19 mouse cellular contexts compared by ENCODE assay signal in the genomic region with DNA sequence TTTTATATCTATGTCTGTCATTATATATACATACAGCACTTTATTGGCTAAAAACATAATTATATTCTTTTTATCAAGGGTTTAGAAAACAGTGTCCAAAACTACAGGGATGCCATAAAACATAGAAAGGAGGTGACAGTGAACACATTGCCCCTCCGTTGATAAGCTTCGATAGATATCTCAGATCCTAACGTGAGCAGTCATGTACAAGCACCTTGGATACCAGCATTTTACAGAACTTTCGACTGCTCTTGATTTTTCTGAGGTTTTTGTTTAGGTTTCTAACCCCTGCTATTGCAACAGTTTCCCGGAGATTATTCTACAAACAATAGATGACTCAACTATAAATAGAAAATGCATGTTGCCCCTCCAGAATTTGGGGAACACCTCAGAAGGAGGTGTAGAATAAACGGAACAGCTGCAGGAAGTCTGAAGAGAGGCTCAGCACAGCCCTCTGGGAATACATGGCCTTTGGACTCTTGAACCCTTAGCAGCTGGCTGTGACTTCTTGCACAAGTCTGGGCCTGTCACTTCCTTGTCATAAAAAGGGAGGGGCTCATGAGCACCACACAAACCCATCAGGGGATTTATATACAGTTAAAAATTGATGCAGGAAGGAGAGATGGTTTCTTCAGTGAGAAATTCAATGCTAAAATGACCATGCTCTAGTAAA.
DNase-seq lines count a peak whose midpoint lies in the region; ATAC-seq and TF ChIP-seq lines count a peak whose summit lies in the region.
"Had no signal": no experiment of that assay in that cellular context is flagged by ENCODE, and none has a peak within 500 bp of the region (broad histone marks: within the 10 kb centered on the region; RNA-seq: fewer than 3 reads in every experiment).

No protein-coding gene starts in this region.

- intact Hi-C loops in heart, postnatal 36 days (cut with DNase I) = no loop called here

- no peaks in the 10 kb centered on the region for H3K9me3 ChIP-seq in liver, postnatal 0 days (ENCODE audit: low read length)
- no peaks in the 10 kb centered on the region for H3K9me3 ChIP-seq in forebrain, embryonic 12.5 days
- H3K9me3 ChIP-seq: embryonic facial prominence, embryonic 13.5 days; forebrain, embryonic 13.5 days; heart, embryonic 10.5 days; liver, embryonic 15.5 days; midbrain, embryonic 13.5 days had no signal

- H3K4me3 ChIP-seq in liver, postnatal 0 days (ENCODE audit: low read depth, low read length) = no peak overlapping the region
- H3K4me3 ChIP-seq in forebrain, embryonic 12.5 days (replicated peaks) = no peak overlapping the region
- H3K4me3 ChIP-seq: embryonic facial prominence, embryonic 13.5 days; forebrain, embryonic 13.5 days; heart, embryonic 10.5 days; layer of hippocampus, adult 2 months; left cerebral cortex, adult 2 months; liver, embryonic 15.5 days; midbrain, embryonic 13.5 days had no signal

- TF ChIP-seq CTCF in liver, postnatal 0 days (IDR thresholded peaks at IDR 0.05; ENCODE audit: low read depth) = no peak

- no peak for TF ChIP-seq EP300 in liver, postnatal 0 days (IDR thresholded peaks at IDR 0.05; ENCODE audit: low read depth)

- H3K36me3 ChIP-seq in liver, postnatal 0 days (replicated peaks; ENCODE audit: insufficient read depth, low read length) = no peaks in the 10 kb centered on the region
- H3K36me3 ChIP-seq in forebrain, embryonic 12.5 days (replicated peaks) = no peaks in the 10 kb centered on the region
- H3K36me3 ChIP-seq: embryonic facial prominence, embryonic 13.5 days; heart, embryonic 10.5 days; liver, embryonic 15.5 days; midbrain, embryonic 13.5 days had no signal

- H3K27ac ChIP-seq in liver, postnatal 0 days (ENCODE audit: low read depth) = no peak overlapping the region
- H3K27ac ChIP-seq in forebrain, embryonic 12.5 days = no peak overlapping the region
- H3K27ac ChIP-seq: embryonic facial prominence, embryonic 13.5 days; forebrain, embryonic 13.5 days; heart, embryonic 10.5 days; layer of hippocampus, adult 2 months; left cerebral cortex, adult 2 months; liver, embryonic 15.5 days; midbrain, embryonic 13.5 days had no signal

- ATAC-seq in liver, postnatal 0 days = peak; percentile 72
- ATAC-seq in granulocyte monocyte progenitor cell, adult 5-6 weeks (replicated peaks; ENCODE audit: poor library complexity, severe bottlenecking) = peak; percentile 96
- no peak for ATAC-seq in forebrain, embryonic 12.5 days (ENCODE audit: low FRiP score)
- ATAC-seq: forebrain, embryonic 13.5 days; inflammation-experienced regulatory T-cells, adult 6 months; midbrain, embryonic 13.5 days; Patski had no signal

- peaks cover 5% of the 10 kb centered on the region for H3K4me1 ChIP-seq in liver, postnatal 0 days (ENCODE audit: insufficient read depth)
- H3K4me1 ChIP-seq in forebrain, embryonic 12.5 days = no peaks in the 10 kb centered on the region
- H3K4me1 ChIP-seq: embryonic facial prominence, embryonic 13.5 days; forebrain, embryonic 13.5 days; heart, embryonic 10.5 days; midbrain, embryonic 13.5 days had no signal

- 37% methylated on average over 6 of the region's 6 CpGs for WGBS in liver, postnatal 0 days (ENCODE audit: insufficient replicate concordance)
- WGBS in forebrain, embryonic 12.5 days = 81% methylated on average over 6 of the region's 6 CpGs

- no peaks in the 10 kb centered on the region for H3K27me3 ChIP-seq in liver, postnatal 0 days (ENCODE audit: insufficient read depth, low read length)
- no peaks in the 10 kb centered on the region for H3K27me3 ChIP-seq in forebrain, embryonic 12.5 days
- H3K27me3 ChIP-seq: embryonic facial prominence, embryonic 13.5 days; forebrain, embryonic 13.5 days; liver, embryonic 15.5 days; midbrain, embryonic 13.5 days had no signal

- H3K9ac ChIP-seq in liver, postnatal 0 days (replicated peaks) = no peak overlapping the region
- H3K9ac ChIP-seq in forebrain, embryonic 12.5 days = no peak overlapping the region
- H3K9ac ChIP-seq: embryonic facial prominence, embryonic 13.5 days; forebrain, embryonic 13.5 days; liver, embryonic 15.5 days; midbrain, embryonic 13.5 days had no signal

- H3K4me2 ChIP-seq in liver, postnatal 0 days (ENCODE audit: low read depth, low read length) = no peak overlapping the region
- H3K4me2 ChIP-seq in forebrain, embryonic 12.5 days = no peak overlapping the region
- H3K4me2 ChIP-seq: embryonic facial prominence, embryonic 13.5 days; forebrain, embryonic 13.5 days; liver, embryonic 15.5 days; midbrain, embryonic 13.5 days had no signal

- peak; percentile 38 for DNase-seq in embryo, embryonic 10 days (ENCODE audit: low spot score)
- DNase-seq in embryo, embryonic 9.5 days (ENCODE audit: extremely low spot score) = no peak
- DNase-seq in liver, postnatal 0 days = peak; percentile 15
- no peak for DNase-seq in liver
- DNase-seq in mesoderm, embryonic 11.5 days (ENCODE audit: low read depth, low spot score) = peak; percentile 25
- no peak for DNase-seq in heart, postnatal 36 days
- DNase-seq: cerebellum, adult 8-10 months; right cerebral cortex, postnatal 14 days had no signal

Comparison
In these comparisons a context has a peak if more than half of its experiments do, and no peak if none do; other contexts are left out.
1. DNase-seq: peak in embryo, embryonic 10 days (single experiment), liver, postnatal 0 days (single experiment) and mesoderm, embryonic 11.5 days (single experiment); none in embryo, embryonic 9.5 days (single experiment), liver (single experiment) and heart, postnatal 36 days (0 of 2).